ENCODE assay signal across 23 mouse cellular contexts in genomic region chr2:28912961-28913360, GRCm38 (mm10). TPM values are rescaled to one million over a fixed set of nuclear protein-coding genes. Genes with fewer than 3 reads are reported as not detected.
DNase-seq lines count a peak whose midpoint lies in the region; ATAC-seq and TF ChIP-seq lines count a peak whose summit lies in the region.
"Had no signal": no experiment of that assay in that cellular context is flagged by ENCODE, and none has a peak within 500 bp of the region (broad histone marks: within the 10 kb centered on the region; RNA-seq: fewer than 3 reads in every experiment).

No protein-coding gene starts in this region.

- peak overlapping the region; percentile 44 for H3K4me3 ChIP-seq in hindbrain, postnatal 0 days (ENCODE audit: low read length)
- peak overlapping the region; percentile 43 for H3K4me3 ChIP-seq in midbrain, embryonic 14.5 days (replicated peaks; ENCODE audit: low read depth, low read length)
- H3K4me3 ChIP-seq: embryonic facial prominence, embryonic 10.5 days; forebrain, embryonic 15.5 days; limb, embryonic 13.5 days had no signal

- H3K9me3 ChIP-seq in hindbrain, postnatal 0 days (ENCODE audit: low read length): no peaks in the 10 kb centered on the region
- no peaks in the 10 kb centered on the region for H3K9me3 ChIP-seq in midbrain, embryonic 14.5 days (ENCODE audit: control insufficient read depth, low read length)
- H3K9me3 ChIP-seq: embryonic facial prominence, embryonic 10.5 days; forebrain, embryonic 15.5 days; limb, embryonic 13.5 days had no signal

- no peak for TF ChIP-seq CTCF in hindbrain, postnatal 0 days (IDR thresholded peaks at IDR 0.05; ENCODE audit: low read depth)

- H3K9ac ChIP-seq in hindbrain, postnatal 0 days (replicated peaks; ENCODE audit: low read length): peak overlapping the region; percentile 56
- peak overlapping the region; percentile 59 for H3K9ac ChIP-seq in midbrain, embryonic 14.5 days (replicated peaks; ENCODE audit: low read length)
- H3K9ac ChIP-seq: forebrain, embryonic 15.5 days; limb, embryonic 13.5 days; liver, embryonic 14.5 days had no signal

- 0 out of 2 replicates have a peak, but pooled peaks cover 3% of the 10 kb centered on the region for H3K4me1 ChIP-seq in hindbrain, postnatal 0 days (ENCODE audit: insufficient read depth, low read length)
- peaks cover 26% of the 10 kb centered on the region for H3K4me1 ChIP-seq in midbrain, embryonic 14.5 days (ENCODE audit: control insufficient read depth, insufficient read depth, low read length)

- no peaks in the 10 kb centered on the region for H3K36me3 ChIP-seq in hindbrain, postnatal 0 days (ENCODE audit: insufficient read depth, low read length)
- no peaks in the 10 kb centered on the region for H3K36me3 ChIP-seq in midbrain, embryonic 14.5 days (ENCODE audit: control insufficient read depth, insufficient read depth, low read length)
- H3K36me3 ChIP-seq: embryonic facial prominence, embryonic 10.5 days; forebrain, embryonic 15.5 days; limb, embryonic 13.5 days had no signal

- WGBS in hindbrain, postnatal 0 days: 11% methylated on average over 4 of the region's 4 CpGs
- 2% methylated on average over 4 of the region's 4 CpGs for WGBS in midbrain, embryonic 14.5 days

- no peak for ATAC-seq in hindbrain, postnatal 0 days
- ATAC-seq in midbrain, embryonic 14.5 days (ENCODE audit: low FRiP score, low TSS enrichment): no peak
- ATAC-seq: forebrain, embryonic 15.5 days had no signal

- DNase-seq in retina, embryonic 14.5 days (ENCODE audit: low spot score): peak; percentile 28
- no peak for DNase-seq in retina, postnatal 1 day
- no peak for DNase-seq in hindbrain, postnatal 0 days (ENCODE audit: low spot score)
- DNase-seq in midbrain, embryonic 14.5 days: peak; percentile 36
- DNase-seq in spleen, postnatal 36 days (ENCODE audit: low spot score in 2 of 2): no peak
- no peak for DNase-seq in kidney, postnatal 36 days
- DNase-seq in kidney, adult 8-10 months: no peak
- DNase-seq: cerebellum, adult 18-20 months; kidney, adult 18-20 months; kidney, postnatal 10 days; right cerebral cortex, postnatal 4 days had no signal

- H3K4me2 ChIP-seq in hindbrain, postnatal 0 days (ENCODE audit: low read depth, low read length): peak overlapping the region; percentile 52
- peak overlapping the region; percentile 54 for H3K4me2 ChIP-seq in midbrain, embryonic 14.5 days (ENCODE audit: low read length)
- H3K4me2 ChIP-seq: forebrain, embryonic 15.5 days; limb, embryonic 13.5 days had no signal

- peaks cover 45% of the 10 kb centered on the region for H3K27me3 ChIP-seq in hindbrain, postnatal 0 days (ENCODE audit: insufficient read depth, low read length)
- peaks cover 81% of the 10 kb centered on the region for H3K27me3 ChIP-seq in midbrain, embryonic 14.5 days (ENCODE audit: control insufficient read depth, insufficient read depth, low read length)

- H3K27ac ChIP-seq in hindbrain, postnatal 0 days: peak overlapping the region; percentile 70; the same call in 1 of the 2 replicates
- peak overlapping the region; percentile 87 for H3K27ac ChIP-seq in midbrain, embryonic 14.5 days (replicated peaks; ENCODE audit: low read depth, low read length)
- H3K27ac ChIP-seq: embryonic facial prominence, embryonic 10.5 days; forebrain, embryonic 15.5 days; limb, embryonic 13.5 days; liver, embryonic 14.5 days; stomach, postnatal 0 days had no signal

RNA-seq across cellular contexts. Expression of gene Barhl1, which starts 3.5 kb away (rescaled TPM):
- total RNA-seq in hindbrain, postnatal 0 days (2014; rRNA removed): 43.0 and 50.7 TPM in 2 replicates
- polyA plus RNA-seq in hindbrain, postnatal 0 days (2015; fragmentation: Nextera tagmentation; extraction: Ambion mirVana): 51.1 and 52.1 TPM in 2 replicates
- 58.4 and 61.6 TPM in 2 replicates for polyA plus RNA-seq in midbrain, embryonic 14.5 days (2014; fragmentation: Nextera tagmentation; extraction: Ambion mirVana)
- total RNA-seq: gastrocnemius, postnatal 4 days; hematopoietic stem cell, adult 5-6 weeks; layer of hippocampus, adult 8-10 months; left cerebral cortex, adult 18-20 months; megakaryocyte progenitor cell, adult 5-6 weeks had no signal
- polyA plus RNA-seq: heart, embryonic 16.5 days; liver, embryonic 14.5 days; lung, embryonic 16.5 days; stomach, postnatal 0 days had no signal

Comparison
In these comparisons a context has a peak if more than half of its experiments do, and no peak if none do; other contexts are left out.
1. DNase-seq: peak in retina, embryonic 14.5 days (single experiment) and midbrain, embryonic 14.5 days (single experiment); none in retina, postnatal 1 day (single experiment), hindbrain, postnatal 0 days (single experiment), spleen, postnatal 36 days (0 of 2), kidney, postnatal 36 days (0 of 2) and kidney, adult 8-10 months (0 of 2).